Mouse (Mus musculus) stomach, embryonic 15.5 days (tissue): ENCODE data around the gene Psmb9. TPM values are rescaled to one million over a fixed set of nuclear protein-coding genes. Genes with fewer than 3 reads are reported as not detected.
"Not testable (repeated sequence)": the region's sequence is repeated elsewhere in the genome, so short reads cannot be mapped to it uniquely, and the experiment has no call there.

ENCODE experiments used
- ATAC-seq: fragments of 200-750 bp; cut with Nextera tagmentation; 2 replicates; pipeline ENCODE4 v1.8.0; 2017; ENCODE audit warnings: low read depth, moderate number of reproducible peaks, moderate TSS enrichment; ENCODE audit not compliant: insufficient read depth, low FRiP score
- H3K27ac ChIP-seq: fragments of 300-500 bp; sonication (generic); 2 replicates; pipeline ENCODE4 v1.5.1; 2015; ENCODE audit warnings: mild to moderate bottlenecking, inconsistent platforms
- H3K27me3 ChIP-seq: fragments of 300-500 bp; sonication (generic); replicated peaks from 2 replicates; pipeline ENCODE4 v1.6.1; 2015; ENCODE audit warnings: inconsistent platforms
- H3K36me3 ChIP-seq: fragments of 300-500 bp; sonication (generic); 2 replicates; pipeline ENCODE4 v1.6.1; 2015; ENCODE audit warnings: inconsistent platforms
- H3K4me1 ChIP-seq: fragments of 300-500 bp; sonication (generic); 2 replicates; pipeline ENCODE4 v1.6.1; 2015; ENCODE audit warnings: inconsistent platforms
- H3K4me2 ChIP-seq: fragments of 300-500 bp; sonication (generic); 2 replicates; pipeline ENCODE4 v1.6.1; 2015; ENCODE audit warnings: mild to moderate bottlenecking, inconsistent platforms
- H3K4me3 ChIP-seq: fragments of 300-500 bp; sonication (generic); replicated peaks from 2 replicates; pipeline ENCODE4 v1.5.1; 2015; ENCODE audit warnings: inconsistent platforms
- H3K9ac ChIP-seq: fragments of 300-500 bp; sonication (generic); 2 replicates; pipeline ENCODE4 v1.6.1; 2015; ENCODE audit warnings: inconsistent platforms
- H3K9me3 ChIP-seq: fragments of 300-500 bp; sonication (generic); 2 replicates; pipeline ENCODE4 v1.6.1; 2016; ENCODE audit warnings: inconsistent platforms
- WGBS: fragments of 180-500 bp; shearing (Covaris S2); methylation state at CpG from one replicate; pipeline ENCODE4 v1.1.7; 2015; 5-methylcytosine and 5-hydroxymethylcytosine counted together
- polyA plus RNA-seq: library from polyadenylated mRNA; unstranded; fragments of >200 nt; fragmentation: Nextera tagmentation; extraction: Ambion mirVana; gene quantifications from 2 replicates; pipeline ENCODE4 v1.2.1, GENCODE M21; 2015

The Psmb9 gene
- polyA plus RNA-seq, 1 experiment from 2014 or later, result 7.9 TPM

- 84% methylated on average over 4 of the region's 4 CpGs for WGBS
- not testable (repeated sequence) for H3K4me2 ChIP-seq, H3K9ac ChIP-seq, ATAC-seq, H3K36me3 ChIP-seq, H3K27ac ChIP-seq, H3K9me3 ChIP-seq, H3K4me1 ChIP-seq, H3K4me3 ChIP-seq
- H3K27me3 ChIP-seq, result peaks cover 15% of the 10 kb centered on the region
These were observed 43.3 kb downstream of the Psmb9 start for GRCm38 (mm10) chr17:34144221-34144620.

DNA sequence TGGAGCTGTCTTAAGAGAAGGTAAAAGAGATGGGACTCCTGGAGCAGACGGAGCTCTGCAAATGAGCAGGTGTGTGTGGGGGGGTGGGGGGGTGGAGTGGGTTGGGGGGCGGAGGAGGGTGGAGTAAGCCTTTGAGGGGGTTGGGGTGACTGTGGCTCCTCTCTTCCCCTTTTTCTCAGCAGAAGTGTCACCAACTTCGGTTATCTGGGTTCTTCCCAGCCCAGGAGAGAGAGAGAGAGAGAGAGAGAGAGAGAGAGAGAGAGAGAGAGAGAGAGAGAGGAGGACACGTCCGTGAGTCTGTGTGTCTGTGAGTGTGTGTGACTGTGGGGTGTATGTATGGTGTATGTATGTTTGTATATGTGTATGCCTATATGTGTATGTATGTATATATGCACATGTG, 44.1 kb downstream of the Psmb9 start:
- Histone ChIP-seq H3K4me2 (no peak overlapping the region), H3K9me3 (no peaks in the 10 kb centered on the region), H3K27ac (no peak overlapping the region), H3K36me3 (no peaks in the 10 kb centered on the region), H3K9ac (no peak overlapping the region), H3K27me3 (peaks cover 21% of the 10 kb centered on the region), H3K4me3 (no peak overlapping the region), H3K4me1 (0 out of 2 replicates have a peak, but pooled peaks cover 3% of the 10 kb centered on the region)
- 60% methylated on average over 3 of the region's 5 CpGs for WGBS
- no peak for ATAC-seq

DNA sequence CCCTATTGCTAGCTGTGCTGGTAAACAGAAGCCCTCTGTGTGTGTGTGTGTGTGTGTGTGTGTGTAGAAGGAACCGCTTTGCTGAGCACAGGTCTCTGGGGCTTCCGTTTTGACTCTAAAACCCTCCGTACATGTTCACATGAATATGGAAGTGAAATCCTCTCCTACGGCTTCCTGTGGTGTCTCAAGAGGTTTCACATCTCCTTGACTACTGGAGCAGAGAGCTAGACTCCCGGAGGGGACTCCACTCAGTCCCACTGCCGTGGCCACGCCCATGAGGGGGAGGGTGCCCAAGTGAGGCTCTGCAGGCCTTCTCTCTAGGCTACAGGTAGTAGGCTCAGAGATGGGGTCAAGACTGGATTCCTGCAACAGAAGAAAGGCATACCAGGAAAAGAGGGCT, 44.5 kb downstream of the Psmb9 start, which contains the start of gene H2-DMb2:
H2-DMb2 (plus strand) TSS at position 275 of the 400 bp plus-strand sequence.
- Histone ChIP-seq H3K27me3 (peaks cover 25% of the 10 kb centered on the region), H3K9ac (no peak within 1 kb of the TSS), H3K27ac (no peak within 1 kb of the TSS), H3K4me2 (no peak within 1 kb of the TSS), H3K4me1 (0 out of 2 replicates have a peak, but pooled peaks cover 3% of the 10 kb centered on the region), H3K4me3 (no peak within 1 kb of the TSS), H3K9me3 (no peaks in the 10 kb centered on the region), H3K36me3 (no peaks in the 10 kb centered on the region)
- ATAC-seq, result 0 out of 2 replicates have a peak, but pooled peaks have one; percentile 23
- WGBS, result 29% methylated on average over 7 of the region's 7 CpGs

DNA sequence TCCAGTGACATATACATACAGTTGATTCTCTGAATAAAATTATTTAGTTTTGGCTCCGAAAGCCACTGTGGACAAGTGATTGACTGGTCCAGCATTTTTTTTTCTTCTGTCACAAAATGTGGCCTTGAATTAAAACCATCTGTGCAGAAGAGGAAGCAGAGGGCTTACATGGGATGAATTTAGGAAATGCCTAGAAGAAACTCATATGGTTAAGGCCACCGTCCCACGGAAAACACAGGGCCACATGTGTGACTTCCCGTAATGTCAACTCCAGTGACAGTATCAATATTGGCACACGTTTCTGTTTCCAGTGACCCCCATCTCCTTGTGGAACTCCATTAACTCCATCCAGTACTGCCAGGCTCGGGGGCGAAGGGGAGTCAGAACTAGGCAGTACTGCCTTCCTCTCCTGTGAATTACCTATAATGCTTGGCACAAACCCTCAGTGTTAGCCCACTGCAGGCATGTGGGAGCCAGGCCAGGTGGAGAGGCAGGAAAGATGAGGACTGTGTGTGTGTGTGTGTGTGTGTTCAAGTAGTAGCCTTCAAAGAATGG, 45.0 kb downstream of the Psmb9 start:
- no peak overlapping the region for H3K4me3 ChIP-seq
- 69% methylated on average over 7 of the region's 7 CpGs for WGBS
- no peak overlapping the region for H3K27ac ChIP-seq
- no peak overlapping the region for H3K9ac ChIP-seq
- H3K4me2 ChIP-seq, result no peak overlapping the region
- no peak for ATAC-seq
- H3K4me1 ChIP-seq, result 0 out of 2 replicates have a peak, but pooled peaks cover 3% of the 10 kb centered on the region
- H3K36me3 ChIP-seq, result no peaks in the 10 kb centered on the region
- H3K9me3 ChIP-seq, result no peaks in the 10 kb centered on the region
- H3K27me3 ChIP-seq, result peaks cover 30% of the 10 kb centered on the region

DNA sequence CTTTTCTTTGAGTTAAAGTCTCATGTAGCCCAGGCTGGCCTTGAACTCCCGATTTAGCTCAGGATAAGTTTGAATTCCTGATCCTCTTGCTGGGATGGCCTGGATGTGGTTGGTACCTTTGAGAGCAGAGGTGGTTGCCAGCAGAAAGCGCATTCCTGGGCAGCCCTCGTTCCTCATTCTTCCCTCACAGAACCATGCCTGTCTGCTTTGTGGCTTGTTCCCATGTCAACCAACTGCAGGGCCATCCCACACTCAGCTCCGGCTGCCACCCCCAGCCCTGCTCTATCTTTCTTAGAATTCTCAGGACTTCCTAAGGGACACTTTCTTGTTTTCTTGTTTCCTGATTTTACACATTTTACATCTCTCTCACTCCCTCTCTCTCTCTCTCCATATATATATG, 46.1 kb downstream of the Psmb9 start:
- WGBS, result 57% methylated on average over 4 of the region's 4 CpGs
- Histone ChIP-seq H3K4me3 (no peak overlapping the region), H3K27me3 (peaks cover 30% of the 10 kb centered on the region), H3K9me3 (no peaks in the 10 kb centered on the region), H3K27ac (no peak overlapping the region), H3K4me2 (no peak overlapping the region), H3K9ac (no peak overlapping the region), H3K4me1 (0 out of 2 replicates have a peak, but pooled peaks cover 3% of the 10 kb centered on the region), H3K36me3 (no peaks in the 10 kb centered on the region)
- ATAC-seq, result no peak

DNA sequence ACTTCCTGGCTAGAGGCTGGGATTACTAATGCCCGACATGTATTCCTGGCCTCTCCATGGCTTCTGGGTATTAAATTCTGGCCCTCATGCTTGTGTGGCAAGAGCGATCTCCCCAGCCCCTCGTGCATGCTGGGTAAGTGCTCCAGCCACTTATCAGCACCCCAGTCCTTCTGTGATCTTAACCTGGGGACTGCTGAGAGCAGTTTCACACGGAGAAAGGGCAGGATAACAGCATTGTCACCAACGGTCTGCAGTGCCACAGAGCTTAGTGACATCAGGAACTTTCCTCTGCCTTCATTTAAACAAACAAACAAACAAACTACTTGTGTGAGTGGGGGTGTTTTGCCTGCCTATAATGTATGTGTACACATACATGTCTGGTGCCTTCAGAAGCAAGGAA, 47.3 kb downstream of the Psmb9 start:
- H3K9ac ChIP-seq, result no peak overlapping the region
- no peak overlapping the region for H3K27ac ChIP-seq
- no peak overlapping the region for H3K4me2 ChIP-seq
- H3K36me3 ChIP-seq, result no peaks in the 10 kb centered on the region
- H3K27me3 ChIP-seq, result peaks cover 30% of the 10 kb centered on the region
- H3K4me3 ChIP-seq, result no peak overlapping the region
- ATAC-seq, result no peak
- H3K9me3 ChIP-seq, result no peaks in the 10 kb centered on the region
- 7% methylated on average over 5 of the region's 5 CpGs for WGBS
- H3K4me1 ChIP-seq, result 0 out of 2 replicates have a peak, but pooled peaks cover 3% of the 10 kb centered on the region

DNA sequence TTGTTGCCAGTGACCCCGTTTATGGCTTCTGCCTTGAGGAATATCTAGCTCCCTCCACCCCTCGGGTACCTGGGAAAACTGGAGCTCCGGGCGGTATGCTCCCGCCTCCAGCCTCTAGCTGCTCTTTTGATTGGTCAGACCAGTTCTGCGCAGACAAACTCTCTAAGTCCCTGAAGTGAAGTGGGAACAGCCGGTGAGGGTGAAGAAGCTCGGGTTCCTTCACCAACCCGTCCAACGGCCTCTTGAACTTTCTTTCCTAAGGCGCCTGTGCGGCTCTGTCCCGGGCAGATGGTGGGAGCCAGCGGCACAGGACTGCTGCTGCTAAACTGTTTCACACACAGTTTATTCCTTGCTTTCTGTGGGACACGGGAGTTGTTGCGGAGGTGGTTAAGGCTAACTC, 48.1 kb downstream of the Psmb9 start:
- Histone ChIP-seq H3K36me3 (no peaks in the 10 kb centered on the region), H3K27ac (no peak overlapping the region), H3K9me3 (no peaks in the 10 kb centered on the region), H3K4me3 (peak overlapping the region; percentile 31), H3K4me2 (peak overlapping the region; percentile 63), H3K27me3 (peaks cover 30% of the 10 kb centered on the region), H3K4me1 (0 out of 2 replicates have a peak, but pooled peaks cover 3% of the 10 kb centered on the region), H3K9ac (no peak overlapping the region)
- ATAC-seq, result peak; percentile 42
- 3% methylated on average over 16 of the region's 16 CpGs for WGBS

DNA sequence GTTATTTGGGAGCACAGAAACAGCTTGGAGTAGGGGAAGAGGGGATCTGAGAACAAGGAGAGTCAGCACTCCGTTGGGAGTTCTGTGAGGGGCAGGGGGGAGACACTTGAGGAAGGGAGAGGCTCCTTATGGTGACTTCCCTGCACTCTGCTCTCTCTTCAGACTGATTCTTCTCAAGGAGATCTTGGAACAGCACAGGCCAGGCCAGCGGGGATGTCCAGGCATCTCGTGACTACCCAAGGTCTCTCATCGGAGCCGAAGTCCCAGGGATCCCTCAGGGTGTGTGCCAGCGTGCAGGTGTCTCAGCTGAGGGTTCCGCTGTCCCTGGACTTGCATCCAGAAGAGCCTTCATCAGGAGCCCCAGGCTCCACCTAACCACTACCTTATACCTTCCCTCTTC, 48.9 kb downstream of the Psmb9 start:
- no peak overlapping the region for H3K4me2 ChIP-seq
- no peak for ATAC-seq

DNA sequence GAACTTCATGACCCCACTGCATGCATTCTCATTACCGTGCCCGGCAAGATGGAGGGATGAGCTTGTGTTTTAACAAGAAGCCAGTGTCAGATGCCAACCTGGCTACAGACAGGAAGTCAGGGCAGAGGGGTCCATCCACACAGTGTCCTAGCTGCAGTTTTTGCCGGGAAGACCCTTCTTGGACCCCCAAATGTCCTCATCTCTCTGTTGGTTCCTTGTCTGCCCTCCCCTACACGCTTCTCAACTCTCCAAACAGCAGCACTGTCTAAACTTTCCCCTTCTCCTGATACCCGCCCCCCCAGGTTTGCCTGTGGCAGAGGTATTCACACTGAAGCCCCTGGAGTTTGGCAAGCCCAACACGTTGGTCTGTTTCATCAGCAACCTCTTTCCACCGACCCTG, 50.0 kb downstream of the Psmb9 start:
- H3K4me1 ChIP-seq, result 0 out of 2 replicates have a peak, but pooled peaks cover 3% of the 10 kb centered on the region
- H3K4me3 ChIP-seq, result no peak overlapping the region
- no peak overlapping the region for H3K4me2 ChIP-seq
- no peak overlapping the region for H3K9ac ChIP-seq
- no peaks in the 10 kb centered on the region for H3K36me3 ChIP-seq
- peaks cover 30% of the 10 kb centered on the region for H3K27me3 ChIP-seq
- no peak overlapping the region for H3K27ac ChIP-seq
- H3K9me3 ChIP-seq, result no peaks in the 10 kb centered on the region
- WGBS, result 68% methylated on average over 7 of the region's 7 CpGs
- no peak for ATAC-seq

More for the DNA sequence above, 48.9 kb downstream of the Psmb9 start:
- Histone ChIP-seq H3K27ac (no peak overlapping the region), H3K4me3 (no peak overlapping the region), H3K4me1 (0 out of 2 replicates have a peak, but pooled peaks cover 3% of the 10 kb centered on the region), H3K27me3 (peaks cover 30% of the 10 kb centered on the region), H3K9me3 (no peaks in the 10 kb centered on the region), H3K9ac (no peak overlapping the region), H3K36me3 (no peaks in the 10 kb centered on the region)
- WGBS, result 85% methylated on average over 7 of the region's 7 CpGs

DNA sequence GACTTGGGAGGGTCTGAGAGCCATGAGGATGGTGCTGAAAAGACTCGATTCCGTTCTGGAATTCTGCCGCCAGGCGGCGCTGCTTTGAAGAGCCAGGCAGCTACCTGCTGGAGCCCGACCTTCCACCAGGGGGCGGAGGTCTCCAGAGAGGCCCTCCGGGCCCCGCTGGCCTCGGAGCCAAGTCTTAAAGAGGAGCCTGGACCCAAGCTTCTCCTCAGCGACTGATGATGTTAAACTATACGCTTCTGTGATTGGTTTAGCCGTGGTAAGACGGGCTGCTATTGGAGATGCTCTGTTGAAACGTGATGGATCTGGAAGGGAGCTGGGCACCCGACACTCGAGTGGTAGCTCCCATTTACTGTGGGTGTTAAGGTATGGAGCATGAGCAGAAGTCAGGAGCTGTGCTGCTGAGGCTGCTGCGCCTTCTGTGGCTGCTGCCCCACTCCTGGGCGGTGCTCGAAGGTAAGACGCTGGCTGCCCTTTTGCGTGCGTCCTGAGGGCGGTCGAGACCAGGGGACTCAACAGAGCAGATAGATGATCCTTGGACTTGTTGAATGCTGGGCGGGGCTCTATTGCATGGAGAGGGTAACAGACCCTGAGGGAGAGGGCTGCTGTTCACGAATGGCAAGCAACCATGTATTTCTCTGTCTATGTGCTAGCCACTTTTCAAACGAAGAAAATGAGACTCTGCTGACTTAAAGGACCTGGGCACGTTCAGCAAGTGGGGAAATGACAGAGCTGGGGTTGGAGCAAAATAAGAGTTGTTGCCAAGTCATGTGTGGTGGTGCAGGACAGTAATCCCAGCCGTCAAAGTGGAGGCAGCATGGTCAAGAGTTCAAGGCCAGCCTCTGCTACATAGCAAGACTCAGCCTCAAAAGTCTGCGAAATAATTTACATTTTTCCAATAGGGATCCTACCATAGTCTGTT, 52.0 kb downstream of the Psmb9 start:
- no peak overlapping the region for H3K27ac ChIP-seq
- no peak overlapping the region for H3K9ac ChIP-seq

GRCm38 (mm10) chr17:34134451-34134850, 53.1 kb downstream of the Psmb9 start:
- Histone ChIP-seq H3K9me3 (no peaks in the 10 kb centered on the region), H3K27ac (no peak overlapping the region), H3K4me1 (no peaks in the 10 kb centered on the region), H3K4me2 (no peak overlapping the region), H3K4me3 (no peak overlapping the region), H3K27me3 (peaks cover 15% of the 10 kb centered on the region), H3K9ac (no peak overlapping the region), H3K36me3 (no peaks in the 10 kb centered on the region)
- ATAC-seq, result no peak
- 80% methylated on average over 3 of the region's 3 CpGs for WGBS

More for the DNA sequence above, 52.0 kb downstream of the Psmb9 start:
- ATAC-seq, result peak; percentile 97
- WGBS, result 6% methylated on average over 31 of the region's 31 CpGs
- H3K4me1 ChIP-seq, result 0 out of 2 replicates have a peak, but pooled peaks cover 3% of the 10 kb centered on the region
- H3K36me3 ChIP-seq, result no peaks in the 10 kb centered on the region
- H3K4me2 ChIP-seq, result peak overlapping the region; percentile 82
- no peaks in the 10 kb centered on the region for H3K9me3 ChIP-seq
- H3K4me3 ChIP-seq, result peak overlapping the region; percentile 37
- peaks cover 22% of the 10 kb centered on the region for H3K27me3 ChIP-seq

DNA sequence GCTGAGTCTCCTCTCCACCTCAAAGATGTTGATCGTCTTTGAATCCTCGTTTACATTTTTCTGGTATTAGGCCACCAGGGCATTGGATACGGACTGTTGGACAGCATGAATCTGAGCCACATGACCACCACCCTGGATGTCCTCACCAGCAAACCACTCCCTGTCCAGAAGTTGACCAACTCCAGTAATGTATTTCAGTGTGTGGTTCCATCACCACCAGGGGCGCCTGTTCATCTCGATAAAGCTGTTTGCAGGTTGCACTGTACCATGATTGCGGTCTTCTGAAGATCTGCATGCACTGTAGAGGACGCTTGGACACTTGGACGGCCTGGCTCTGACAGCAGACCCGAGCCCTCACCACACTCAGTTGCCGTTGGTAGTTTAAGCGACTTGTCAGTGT, 54.3 kb downstream of the Psmb9 start:
- no peak for ATAC-seq
- Histone ChIP-seq H3K36me3 (no peaks in the 10 kb centered on the region), H3K9me3 (no peaks in the 10 kb centered on the region), H3K27me3 (peaks cover 7% of the 10 kb centered on the region; the same call in 1 of the 2 replicates), H3K9ac (no peak overlapping the region), H3K4me3 (no peak overlapping the region), H3K27ac (no peak overlapping the region), H3K4me2 (no peak overlapping the region), H3K4me1 (peaks cover 11% of the 10 kb centered on the region)
- 74% methylated on average over 11 of the region's 11 CpGs for WGBS
